Mouse (Mus musculus) olfactory bulb, adult 2 months (tissue): ENCODE measurements around the gene Krt26.

Experiments used
- CTCF ChIP-seq: fragments of 200-500 bp; IDR thresholded peaks from 2 replicates; pipeline ENCODE4 v1.5.1; 2012; ENCODE audit warnings: low read depth, mild to moderate bottlenecking, low read length, moderate library complexity; ENCODE audit not compliant: insufficient read depth
- POLR2A ChIP-seq: fragments of 200-500 bp; IDR thresholded peaks from 2 replicates; pipeline ENCODE4 v1.6.1; 2012; ENCODE audit warnings: mild to moderate bottlenecking, low read depth, low read length, moderate library complexity; ENCODE audit not compliant: insufficient read depth

- TF ChIP-seq CTCF (no peak), POLR2A (no peak)
Observed at GRCm38 (mm10) chr11:99292846-99293245, 44.9 kb downstream of the Krt26 start.
